Mouse (Mus musculus) stomach, embryonic 16.5 days (tissue): Measurements from ENCODE around the gene Gsap. TPM values are rescaled to one million over a fixed set of nuclear protein-coding genes. Genes with fewer than 3 reads are reported as not detected.
A peak's percentile ranks its signal among the peaks of the same experiment; 100 is the strongest.

Experiments
- ATAC-seq: fragments of 200-750 bp; cut with Nextera tagmentation; 2 replicates; pipeline ENCODE4 v1.8.0; 2017; ENCODE audit warnings: moderate number of reproducible peaks, moderate TSS enrichment; ENCODE audit not compliant: insufficient read depth, low FRiP score
- H3K27ac ChIP-seq: fragments of 300-500 bp; sonication (generic); 2 replicates; pipeline ENCODE4 v1.5.1; 2014; ENCODE audit warnings: low read length
- H3K27me3 ChIP-seq: fragments of 300-500 bp; sonication (generic); 2 replicates; pipeline ENCODE4 v1.6.1; 2014; ENCODE audit warnings: low read length, control low read depth, mixed read lengths; ENCODE audit not compliant: control insufficient read depth, insufficient read depth
- H3K36me3 ChIP-seq: fragments of 300-500 bp; sonication (generic); 2 replicates; pipeline ENCODE4 v1.6.1; 2014; ENCODE audit warnings: low read length; ENCODE audit not compliant: control insufficient read depth, insufficient read depth
- H3K4me1 ChIP-seq: fragments of 300-500 bp; sonication (generic); 2 replicates; pipeline ENCODE4 v1.6.1; 2014; ENCODE audit warnings: low read length, control low read depth, mixed read lengths; ENCODE audit not compliant: control insufficient read depth, insufficient read depth
- H3K4me2 ChIP-seq: fragments of 300-500 bp; sonication (generic); 2 replicates; pipeline ENCODE4 v1.6.1; 2014; ENCODE audit warnings: low read depth, low read length, mixed read lengths
- H3K4me3 ChIP-seq: fragments of 300-500 bp; sonication (generic); replicated peaks from 2 replicates; pipeline ENCODE4 v1.5.1; 2014; ENCODE audit warnings: mild to moderate bottlenecking, low read length
- H3K9ac ChIP-seq: fragments of 300-500 bp; sonication (generic); 2 replicates; pipeline ENCODE4 v1.6.1; 2014; ENCODE audit warnings: low read length
- H3K9me3 ChIP-seq: fragments of 300-500 bp; sonication (generic); replicated peaks from 2 replicates; pipeline ENCODE4 v1.6.1; 2016; ENCODE audit warnings: low read length, control low read depth; ENCODE audit not compliant: control insufficient read depth
- WGBS: fragments of 180-500 bp; shearing (Covaris S2); extraction: QIAGEN DNeasy Blood & Tissue Kit; methylation state at CpG from one replicate; pipeline ENCODE4 v1.1.7; 2014; 5-methylcytosine and 5-hydroxymethylcytosine counted together
- polyA plus RNA-seq: library from polyadenylated mRNA; unstranded; fragments of >200 nt; fragmentation: Nextera tagmentation; extraction: Ambion mirVana; gene quantifications from 2 replicates; pipeline ENCODE4 v1.2.1, GENCODE M21; 2015

Gsap gene
- polyA plus RNA-seq, 1 experiment from 2014 or later: 2.6 TPM

DNA sequence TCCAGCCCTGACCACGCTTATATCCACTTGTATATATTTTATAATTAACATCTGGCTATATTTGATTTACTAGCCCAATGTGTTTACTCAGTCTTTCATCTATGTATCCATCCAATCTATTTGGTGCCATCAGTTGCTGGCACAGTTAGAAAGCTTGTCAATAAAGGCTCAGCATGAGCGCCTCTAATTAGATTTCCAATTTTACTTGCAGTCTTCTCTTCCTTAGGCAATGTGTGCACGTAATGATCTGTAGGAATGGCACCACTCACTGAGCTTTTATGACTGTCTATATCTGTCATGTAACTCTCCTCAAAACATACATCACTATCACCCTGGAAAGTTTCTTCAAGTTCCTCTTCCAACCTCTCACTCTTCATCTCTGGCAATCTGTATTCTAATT lies 29.3 kb upstream of the Gsap start:
- H3K9me3 ChIP-seq: peaks cover 7% of the 10 kb centered on the region
- 86% methylated on average over 3 of the region's 3 CpGs for WGBS
- no peak overlapping the region for H3K27ac ChIP-seq
- no peak overlapping the region for H3K4me2 ChIP-seq
- ATAC-seq: no peak
- H3K36me3 ChIP-seq: no peaks in the 10 kb centered on the region
- H3K4me1 ChIP-seq: no peaks in the 10 kb centered on the region
- H3K27me3 ChIP-seq: no peaks in the 10 kb centered on the region
- no peak overlapping the region for H3K4me3 ChIP-seq
- H3K9ac ChIP-seq: no peak overlapping the region

DNA sequence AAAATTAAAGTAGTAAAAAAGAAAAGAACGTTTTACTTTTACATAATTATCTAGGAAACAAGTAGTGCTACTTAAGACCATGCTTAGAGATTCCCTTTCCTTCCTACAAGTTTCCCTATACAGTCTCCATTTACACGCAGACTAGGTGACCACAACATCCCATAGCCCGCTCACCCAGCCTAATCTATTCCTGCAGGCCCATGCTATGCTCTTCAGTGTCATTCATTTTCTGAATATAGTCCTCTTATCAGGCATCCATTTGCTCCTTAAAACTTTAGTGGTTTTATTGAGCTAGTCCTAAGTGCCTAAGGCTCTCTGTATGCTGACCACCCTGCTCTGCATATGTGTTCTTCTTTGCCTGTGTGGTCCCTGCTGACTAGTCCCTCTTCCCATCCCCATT lies 26.5 kb upstream of the Gsap start:
- H3K27ac ChIP-seq: no peak overlapping the region

DNA sequence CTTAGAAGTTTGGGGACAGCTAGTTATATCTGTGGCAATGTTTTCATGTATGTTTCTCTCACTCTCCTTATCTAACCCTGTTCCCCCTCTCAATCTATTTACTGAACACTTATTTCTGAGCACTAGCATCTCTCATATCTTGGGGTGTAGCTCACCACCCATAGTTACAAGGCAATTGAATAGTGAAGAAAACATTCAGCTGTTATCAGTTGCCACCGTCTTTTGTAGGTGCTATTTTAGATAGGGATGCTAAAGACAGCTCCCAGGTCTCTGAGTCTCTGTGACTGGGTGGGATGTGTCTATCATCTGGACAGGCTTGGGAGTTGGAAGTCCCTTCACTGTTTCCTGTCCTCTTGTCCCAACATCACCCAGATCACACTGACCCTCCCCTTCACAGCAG lies 25.3 kb upstream of the Gsap start:
- peaks cover 7% of the 10 kb centered on the region for H3K9me3 ChIP-seq
- WGBS: 72% methylated on average over 1 of the region's 1 CpGs
- H3K4me2 ChIP-seq: no peak overlapping the region
- no peaks in the 10 kb centered on the region for H3K4me1 ChIP-seq
- no peaks in the 10 kb centered on the region for H3K36me3 ChIP-seq
- H3K27ac ChIP-seq: no peak overlapping the region
- no peak overlapping the region for H3K4me3 ChIP-seq
- no peaks in the 10 kb centered on the region for H3K27me3 ChIP-seq
- H3K9ac ChIP-seq: no peak overlapping the region
- no peak for ATAC-seq

More for the DNA sequence above, 26.5 kb upstream of the Gsap start:
- no peak overlapping the region for H3K4me3 ChIP-seq
- H3K27me3 ChIP-seq: no peaks in the 10 kb centered on the region
- 73% methylated on average over 3 of the region's 3 CpGs for WGBS
- no peak overlapping the region for H3K9ac ChIP-seq
- no peak overlapping the region for H3K4me2 ChIP-seq
- no peaks in the 10 kb centered on the region for H3K36me3 ChIP-seq
- ATAC-seq: no peak
- no peaks in the 10 kb centered on the region for H3K4me1 ChIP-seq
- peaks cover 7% of the 10 kb centered on the region for H3K9me3 ChIP-seq

DNA sequence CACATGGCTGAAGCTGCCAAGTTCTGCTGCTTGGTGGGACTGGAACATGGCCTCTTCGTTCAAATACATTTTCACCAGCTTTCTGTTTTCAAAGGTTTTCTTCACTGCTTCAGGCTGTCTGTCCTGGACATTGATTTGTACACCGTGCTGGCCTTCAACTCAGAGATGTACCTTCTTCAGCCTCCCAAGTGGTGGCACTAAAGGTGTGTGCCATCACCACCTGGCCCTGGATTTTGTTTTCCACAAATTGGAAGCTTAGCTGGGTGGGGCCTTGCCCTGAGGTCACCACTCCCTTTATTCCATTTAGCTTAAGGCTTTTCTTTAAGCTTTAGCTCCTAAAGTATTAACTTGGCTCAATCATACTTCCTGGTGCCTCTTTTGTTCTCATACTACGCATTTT lies 22.6 kb upstream of the Gsap start:
- H3K4me1 ChIP-seq: no peaks in the 10 kb centered on the region
- WGBS: 80% methylated on average over 3 of the region's 3 CpGs
- H3K9ac ChIP-seq: no peak overlapping the region
- H3K4me3 ChIP-seq: no peak overlapping the region
- H3K9me3 ChIP-seq: no peaks in the 10 kb centered on the region
- no peak for ATAC-seq
- H3K27ac ChIP-seq: no peak overlapping the region
- no peaks in the 10 kb centered on the region for H3K27me3 ChIP-seq
- no peaks in the 10 kb centered on the region for H3K36me3 ChIP-seq
- H3K4me2 ChIP-seq: no peak overlapping the region

DNA sequence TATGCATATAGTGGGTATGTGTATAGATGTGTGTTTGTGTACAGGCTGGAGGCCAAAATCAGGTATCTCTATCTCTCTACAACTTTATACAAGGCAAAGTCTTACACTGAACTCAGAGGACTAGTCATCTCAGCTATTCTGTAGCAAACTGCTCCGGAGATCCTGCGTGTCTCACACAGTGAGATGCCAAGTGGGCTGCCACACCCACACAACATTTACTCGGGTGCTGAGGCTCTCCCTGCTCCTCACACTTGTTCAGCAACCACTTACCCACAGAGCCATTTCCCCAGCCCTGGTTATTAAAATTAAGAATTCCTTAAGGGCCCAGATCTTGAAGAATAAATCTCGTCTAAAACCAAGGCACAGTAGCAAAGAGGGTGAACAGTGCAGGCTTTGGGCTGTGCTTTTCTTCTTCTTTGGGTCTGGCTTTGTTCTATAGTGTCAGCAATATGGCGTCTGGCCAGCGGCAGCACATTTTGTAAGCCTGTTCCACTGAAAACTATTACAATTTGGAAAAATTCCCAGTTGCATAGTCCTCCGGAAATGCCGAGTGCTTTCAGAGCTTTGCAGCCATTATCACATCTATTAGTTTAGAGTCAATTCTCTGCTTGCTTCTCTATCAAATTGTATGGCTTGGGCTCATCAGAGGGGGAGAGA lies 17.2 kb upstream of the Gsap start:
- H3K27me3 ChIP-seq: no peaks in the 10 kb centered on the region
- H3K4me3 ChIP-seq: no peak overlapping the region
- H3K4me2 ChIP-seq: no peak overlapping the region
- H3K27ac ChIP-seq: peak overlapping the region; percentile 12; the same call in 1 of the 2 replicates
- H3K9me3 ChIP-seq: no peaks in the 10 kb centered on the region
- no peaks in the 10 kb centered on the region for H3K36me3 ChIP-seq
- H3K9ac ChIP-seq: no peak overlapping the region
- 60% methylated on average over 8 of the region's 8 CpGs for WGBS
- peaks cover 5% of the 10 kb centered on the region; the same call in 1 of the 2 replicates for H3K4me1 ChIP-seq
- peak; percentile 49; the same call in 1 of the 2 replicates for ATAC-seq

DNA sequence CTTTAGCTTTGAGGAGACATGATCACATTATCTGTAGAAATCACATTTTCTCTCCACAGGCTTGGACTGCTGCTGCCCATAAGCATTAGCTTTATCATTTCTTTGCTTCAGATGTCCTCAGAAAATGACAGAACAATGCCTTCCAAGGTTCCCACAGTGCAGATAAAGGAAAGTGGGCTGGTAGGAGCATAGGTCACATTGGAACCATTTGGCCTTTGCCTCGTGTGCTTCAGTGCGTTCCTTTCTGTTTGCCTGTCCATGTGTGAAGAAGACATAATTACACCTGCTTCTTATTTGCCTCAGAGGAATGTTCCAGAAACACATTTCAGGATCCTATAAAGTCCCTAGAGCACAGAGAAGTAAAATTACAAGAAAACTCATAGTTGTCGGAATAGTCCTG lies 16.7 kb upstream of the Gsap start:
- ATAC-seq: no peak
- peaks cover 5% of the 10 kb centered on the region; the same call in 1 of the 2 replicates for H3K4me1 ChIP-seq
- 81% methylated on average over 3 of the region's 3 CpGs for WGBS
- no peaks in the 10 kb centered on the region for H3K9me3 ChIP-seq
- no peak overlapping the region for H3K9ac ChIP-seq
- H3K4me2 ChIP-seq: no peak overlapping the region
- H3K27ac ChIP-seq: no peak overlapping the region
- no peak overlapping the region for H3K4me3 ChIP-seq
- H3K36me3 ChIP-seq: no peaks in the 10 kb centered on the region
- H3K27me3 ChIP-seq: no peaks in the 10 kb centered on the region

DNA sequence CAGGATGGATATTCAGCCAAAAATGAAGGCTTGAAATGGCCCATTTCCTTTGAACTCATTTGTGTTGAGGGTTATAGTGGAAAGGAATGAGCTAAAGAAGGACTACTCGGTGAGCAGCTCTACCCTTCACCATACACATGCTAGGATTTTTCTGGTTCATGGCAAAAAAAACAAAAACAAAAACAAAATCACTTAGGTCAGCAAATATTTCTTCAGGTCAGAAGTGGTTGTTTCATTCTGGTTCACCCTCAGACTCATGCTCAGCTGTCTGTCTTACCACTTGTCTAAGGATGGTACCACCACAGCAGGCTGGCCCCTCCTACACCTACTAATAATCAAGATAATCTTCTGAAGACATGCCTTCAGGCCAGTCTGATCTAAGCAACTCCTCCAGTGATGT lies 16.2 kb upstream of the Gsap start:
- Histone ChIP-seq H3K4me3 (no peak overlapping the region), H3K27me3 (no peaks in the 10 kb centered on the region), H3K27ac (peak overlapping the region; percentile 62), H3K4me2 (no peak overlapping the region), H3K36me3 (no peaks in the 10 kb centered on the region), H3K9ac (no peak overlapping the region), H3K4me1 (peaks cover 5% of the 10 kb centered on the region; the same call in 1 of the 2 replicates), H3K9me3 (no peaks in the 10 kb centered on the region)
- ATAC-seq: no peak
- 89% methylated on average over 1 of the region's 1 CpGs for WGBS

DNA sequence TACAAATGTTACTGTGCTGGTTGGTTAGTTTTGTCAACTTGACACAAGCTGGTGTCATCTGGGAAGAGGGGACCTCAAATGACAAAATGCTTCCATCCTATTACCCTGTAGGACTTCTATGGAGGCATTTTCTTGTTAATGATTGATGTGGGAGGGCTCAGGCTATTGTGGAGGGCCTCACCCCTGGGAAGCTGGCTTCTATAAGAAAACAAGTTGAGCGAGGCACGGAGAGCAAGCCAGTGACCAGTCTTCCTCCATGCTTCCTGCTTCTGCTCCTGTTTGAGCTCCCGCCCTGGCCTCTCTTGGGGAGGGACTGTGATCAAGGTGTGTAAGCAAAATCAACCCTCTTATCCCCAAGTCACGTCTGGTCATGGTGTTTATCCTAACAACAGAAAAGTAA lies 15.6 kb upstream of the Gsap start:
- WGBS: 48% methylated on average over 4 of the region's 4 CpGs
- ATAC-seq: peak; percentile 57
- Histone ChIP-seq H3K4me2 (no peak overlapping the region), H3K4me1 (peaks cover 8% of the 10 kb centered on the region), H3K36me3 (no peaks in the 10 kb centered on the region), H3K4me3 (no peak overlapping the region), H3K27me3 (no peaks in the 10 kb centered on the region), H3K9ac (no peak overlapping the region), H3K9me3 (no peaks in the 10 kb centered on the region), H3K27ac (peak overlapping the region; percentile 62)

DNA sequence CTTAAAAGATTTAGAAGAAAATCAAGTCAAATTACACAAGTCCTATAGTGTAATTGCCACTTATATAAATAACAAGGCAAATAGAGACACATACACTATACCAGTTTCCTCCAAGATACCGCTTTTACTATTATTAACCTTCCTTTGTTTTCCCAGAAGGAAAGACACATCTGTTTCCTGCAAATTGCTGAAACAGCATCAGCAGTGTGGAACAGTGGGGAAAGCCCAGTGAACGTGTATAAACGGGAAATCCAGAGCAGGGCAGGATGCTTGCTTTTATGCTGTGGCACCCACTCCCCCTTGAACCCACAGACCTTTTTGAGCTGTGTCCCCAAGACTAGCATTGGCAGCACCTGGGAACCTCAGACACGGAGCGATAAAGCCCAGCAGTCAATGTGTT lies 15.2 kb upstream of the Gsap start:
- Histone ChIP-seq H3K9ac (no peak overlapping the region), H3K36me3 (no peaks in the 10 kb centered on the region), H3K4me2 (no peak overlapping the region), H3K9me3 (no peaks in the 10 kb centered on the region), H3K4me3 (no peak overlapping the region), H3K4me1 (peaks cover 13% of the 10 kb centered on the region), H3K27ac (peak overlapping the region; percentile 27; the same call in 1 of the 2 replicates), H3K27me3 (no peaks in the 10 kb centered on the region)
- no peak for ATAC-seq
- WGBS: 62% methylated on average over 5 of the region's 5 CpGs
